Mouse (Mus musculus) heart, embryonic 13.5 days (tissue): ENCODE results near the gene Ptprk. TPM values are rescaled to one million over a fixed set of nuclear protein-coding genes. Genes with fewer than 3 reads are reported as not detected.

Experiments
- ATAC-seq: fragments of 200-750 bp; cut with Nextera tagmentation; 2 replicates; pipeline ENCODE4 v1.8.0; 2017; ENCODE audit warnings: moderate TSS enrichment; ENCODE audit not compliant: insufficient number of reproducible peaks, low FRiP score, low TSS enrichment; ENCODE audit errors: extremely low read depth
- H3K27ac ChIP-seq: fragments of 300-500 bp; sonication (generic); replicated peaks from 2 replicates; pipeline ENCODE4 v1.5.1; 2015; ENCODE audit warnings: moderate library complexity, mild to moderate bottlenecking, inconsistent platforms
- H3K27me3 ChIP-seq: fragments of 300-500 bp; sonication (generic); replicated peaks from 2 replicates; pipeline ENCODE4 v1.6.1; 2015; ENCODE audit warnings: mild to moderate bottlenecking, inconsistent platforms
- H3K36me3 ChIP-seq: fragments of 300-500 bp; sonication (generic); 2 replicates; pipeline ENCODE4 v1.6.1; 2015; ENCODE audit warnings: mild to moderate bottlenecking, inconsistent platforms
- H3K4me1 ChIP-seq: fragments of 300-500 bp; sonication (generic); 2 replicates; pipeline ENCODE4 v1.6.1; 2015; ENCODE audit warnings: inconsistent platforms
- H3K4me2 ChIP-seq: fragments of 300-500 bp; sonication (generic); 2 replicates; pipeline ENCODE4 v1.6.1; 2015; ENCODE audit warnings: inconsistent platforms, mild to moderate bottlenecking, moderate library complexity
- H3K4me3 ChIP-seq: fragments of 300-500 bp; sonication (generic); 2 replicates; pipeline ENCODE4 v1.5.1; 2015; ENCODE audit warnings: moderate library complexity, mild to moderate bottlenecking, inconsistent platforms
- H3K9ac ChIP-seq: fragments of 300-500 bp; sonication (generic); 2 replicates; pipeline ENCODE4 v1.6.1; 2015; ENCODE audit warnings: inconsistent platforms, mild to moderate bottlenecking, moderate library complexity
- H3K9me3 ChIP-seq: fragments of 300-500 bp; sonication (generic); 2 replicates; pipeline ENCODE4 v1.6.1; 2016; ENCODE audit warnings: inconsistent platforms
- WGBS: fragments of 180-500 bp; shearing (Covaris S2); methylation state at CpG from one replicate; pipeline ENCODE4 v1.1.7; 2015; ENCODE audit warnings: mixed read lengths; 5-methylcytosine and 5-hydroxymethylcytosine counted together
- polyA plus RNA-seq: library from polyadenylated mRNA; unstranded; fragments of >200 nt; fragmentation: Nextera tagmentation; extraction: Ambion mirVana; gene quantifications from 2 replicates; pipeline ENCODE4 v1.2.1, GENCODE M21; 2015

The Ptprk gene
- polyA plus RNA-seq, 1 experiment from 2014 or later, result 31.3 TPM

- no peaks in the 10 kb centered on the region for H3K36me3 ChIP-seq
- no peaks in the 10 kb centered on the region for H3K27me3 ChIP-seq
- no peak for ATAC-seq
Observed at GRCm38 (mm10) chr10:28083183-28083582, 8.6 kb downstream of the Ptprk start.

GRCm38 (mm10) chr10:28083625-28084024 lies 9.0 kb downstream of the Ptprk start:
- Histone ChIP-seq H3K27ac (no peak overlapping the region), H3K9me3 (no peaks in the 10 kb centered on the region), H3K27me3 (no peaks in the 10 kb centered on the region), H3K4me1 (peaks cover 36% of the 10 kb centered on the region), H3K9ac (no peak overlapping the region), H3K4me2 (no peak overlapping the region), H3K36me3 (no peaks in the 10 kb centered on the region), H3K4me3 (no peak overlapping the region)
- ATAC-seq, result no peak
- WGBS, result 78% methylated on average over 1 of the region's 1 CpGs

More at GRCm38 (mm10) chr10:28083183-28083582, 8.6 kb downstream of the Ptprk start:
- WGBS, result 87% methylated on average over 2 of the region's 2 CpGs
- H3K27ac ChIP-seq, result no peak overlapping the region
- no peaks in the 10 kb centered on the region for H3K9me3 ChIP-seq
- no peak overlapping the region for H3K9ac ChIP-seq
- H3K4me3 ChIP-seq, result no peak overlapping the region
- no peak overlapping the region for H3K4me2 ChIP-seq
- H3K4me1 ChIP-seq, result peaks cover 40% of the 10 kb centered on the region

- H3K27me3 ChIP-seq, result no peaks in the 10 kb centered on the region
- no peaks in the 10 kb centered on the region for H3K36me3 ChIP-seq
- H3K27ac ChIP-seq, result no peak overlapping the region
- no peak for ATAC-seq
- no peak overlapping the region for H3K4me2 ChIP-seq
- no peak overlapping the region for H3K9ac ChIP-seq
- peaks cover 35% of the 10 kb centered on the region for H3K4me1 ChIP-seq
- no peak overlapping the region for H3K4me3 ChIP-seq
- 72% methylated on average over 6 of the region's 6 CpGs for WGBS
- H3K9me3 ChIP-seq, result no peaks in the 10 kb centered on the region
Observed at GRCm38 (mm10) chr10:28087341-28087740, 12.7 kb downstream of the Ptprk start.

GRCm38 (mm10) chr10:28087749-28088148 lies 13.1 kb downstream of the Ptprk start:
- H3K4me1 ChIP-seq, result peaks cover 32% of the 10 kb centered on the region
- no peak overlapping the region for H3K4me3 ChIP-seq
- 82% methylated on average over 3 of the region's 3 CpGs for WGBS
- H3K36me3 ChIP-seq, result no peaks in the 10 kb centered on the region
- ATAC-seq, result no peak
- H3K9ac ChIP-seq, result no peak overlapping the region
- no peak overlapping the region for H3K4me2 ChIP-seq
- H3K27me3 ChIP-seq, result no peaks in the 10 kb centered on the region
- H3K27ac ChIP-seq, result no peak overlapping the region
- H3K9me3 ChIP-seq, result no peaks in the 10 kb centered on the region

GRCm38 (mm10) chr10:28096007-28096406 lies 21.4 kb downstream of the Ptprk start:
- no peak for ATAC-seq
- Histone ChIP-seq H3K36me3 (no peaks in the 10 kb centered on the region), H3K27ac (no peak overlapping the region), H3K9ac (no peak overlapping the region), H3K27me3 (no peaks in the 10 kb centered on the region), H3K4me3 (no peak overlapping the region), H3K4me1 (peaks cover 5% of the 10 kb centered on the region; the same call in 1 of the 2 replicates), H3K4me2 (no peak overlapping the region), H3K9me3 (no peaks in the 10 kb centered on the region)

GRCm38 (mm10) chr10:28097637-28098036 lies 23.0 kb downstream of the Ptprk start:
- Histone ChIP-seq H3K4me1 (peaks cover 8% of the 10 kb centered on the region), H3K36me3 (no peaks in the 10 kb centered on the region), H3K27ac (no peak overlapping the region), H3K9ac (no peak overlapping the region), H3K4me3 (no peak overlapping the region), H3K4me2 (no peak overlapping the region), H3K27me3 (no peaks in the 10 kb centered on the region), H3K9me3 (no peaks in the 10 kb centered on the region)
- WGBS, result 51% methylated on average over 7 of the region's 7 CpGs
- no peak for ATAC-seq

- no peak for ATAC-seq
- no peak overlapping the region for H3K27ac ChIP-seq
- H3K9me3 ChIP-seq, result no peaks in the 10 kb centered on the region
- H3K36me3 ChIP-seq, result no peaks in the 10 kb centered on the region
- peaks cover 20% of the 10 kb centered on the region for H3K4me1 ChIP-seq
- no peak overlapping the region for H3K4me3 ChIP-seq
- no peak overlapping the region for H3K9ac ChIP-seq
- no peaks in the 10 kb centered on the region for H3K27me3 ChIP-seq
- 66% methylated on average over 2 of the region's 2 CpGs for WGBS
- H3K4me2 ChIP-seq, result no peak overlapping the region
Observed at GRCm38 (mm10) chr10:28098923-28099322, 24.3 kb downstream of the Ptprk start.

- WGBS, result 82% methylated on average over 4 of the region's 4 CpGs
- H3K4me1 ChIP-seq, result peaks cover 37% of the 10 kb centered on the region
- H3K27ac ChIP-seq, result no peak overlapping the region
- H3K9ac ChIP-seq, result no peak overlapping the region
- H3K4me3 ChIP-seq, result no peak overlapping the region
- no peaks in the 10 kb centered on the region for H3K9me3 ChIP-seq
- no peaks in the 10 kb centered on the region for H3K27me3 ChIP-seq
- no peaks in the 10 kb centered on the region for H3K36me3 ChIP-seq
- no peak for ATAC-seq
- no peak overlapping the region for H3K4me2 ChIP-seq
Observed at GRCm38 (mm10) chr10:28103406-28103906, 28.8 kb downstream of the Ptprk start.

- H3K27ac ChIP-seq, result no peak overlapping the region
- 53% methylated on average over 2 of the region's 2 CpGs for WGBS
Observed at GRCm38 (mm10) chr10:28103924-28104323, 29.3 kb downstream of the Ptprk start.

GRCm38 (mm10) chr10:28105247-28105646 lies 30.6 kb downstream of the Ptprk start:
- Histone ChIP-seq H3K4me1 (peaks cover 39% of the 10 kb centered on the region), H3K27ac (0 out of 2 replicates have a peak overlapping the region, but pooled peaks have one; percentile 16), H3K36me3 (no peaks in the 10 kb centered on the region), H3K27me3 (no peaks in the 10 kb centered on the region), H3K4me3 (no peak overlapping the region), H3K9me3 (no peaks in the 10 kb centered on the region), H3K9ac (no peak overlapping the region), H3K4me2 (no peak overlapping the region)
- 71% methylated on average over 6 of the region's 6 CpGs for WGBS
- ATAC-seq, result no peak

More at GRCm38 (mm10) chr10:28103924-28104323, 29.3 kb downstream of the Ptprk start:
- no peaks in the 10 kb centered on the region for H3K27me3 ChIP-seq
- no peak overlapping the region for H3K4me2 ChIP-seq
- peaks cover 39% of the 10 kb centered on the region for H3K4me1 ChIP-seq
- H3K36me3 ChIP-seq, result no peaks in the 10 kb centered on the region
- H3K9me3 ChIP-seq, result no peaks in the 10 kb centered on the region
- no peak overlapping the region for H3K9ac ChIP-seq
- no peak overlapping the region for H3K4me3 ChIP-seq
- ATAC-seq, result no peak

- H3K4me1 ChIP-seq, result peaks cover 38% of the 10 kb centered on the region
- WGBS, result 52% methylated on average over 8 of the region's 8 CpGs
- H3K27me3 ChIP-seq, result no peaks in the 10 kb centered on the region
- H3K9me3 ChIP-seq, result no peaks in the 10 kb centered on the region
- no peak overlapping the region for H3K4me3 ChIP-seq
- H3K9ac ChIP-seq, result no peak overlapping the region
- no peaks in the 10 kb centered on the region for H3K36me3 ChIP-seq
- H3K4me2 ChIP-seq, result peak overlapping the region; percentile 44
- H3K27ac ChIP-seq, result peak overlapping the region; percentile 65
- no peak for ATAC-seq
Observed at GRCm38 (mm10) chr10:28112826-28113589, 38.4 kb downstream of the Ptprk start.

- no peak overlapping the region for H3K4me3 ChIP-seq
- peaks cover 31% of the 10 kb centered on the region for H3K4me1 ChIP-seq
- H3K36me3 ChIP-seq, result no peaks in the 10 kb centered on the region
- H3K27ac ChIP-seq, result peak overlapping the region; percentile 65
- no peak overlapping the region for H3K9ac ChIP-seq
- H3K27me3 ChIP-seq, result no peaks in the 10 kb centered on the region
- ATAC-seq, result no peak
- 22% methylated on average over 3 of the region's 3 CpGs for whole genome bisulfite sequencing
- peak overlapping the region; percentile 44 for H3K4me2 ChIP-seq
- H3K9me3 ChIP-seq, result no peaks in the 10 kb centered on the region
Observed at GRCm38 (mm10) chr10:28113879-28114278, 39.3 kb downstream of the Ptprk start.
